8 mouse cellular contexts compared by ENCODE assay signal in the genomic region with DNA sequence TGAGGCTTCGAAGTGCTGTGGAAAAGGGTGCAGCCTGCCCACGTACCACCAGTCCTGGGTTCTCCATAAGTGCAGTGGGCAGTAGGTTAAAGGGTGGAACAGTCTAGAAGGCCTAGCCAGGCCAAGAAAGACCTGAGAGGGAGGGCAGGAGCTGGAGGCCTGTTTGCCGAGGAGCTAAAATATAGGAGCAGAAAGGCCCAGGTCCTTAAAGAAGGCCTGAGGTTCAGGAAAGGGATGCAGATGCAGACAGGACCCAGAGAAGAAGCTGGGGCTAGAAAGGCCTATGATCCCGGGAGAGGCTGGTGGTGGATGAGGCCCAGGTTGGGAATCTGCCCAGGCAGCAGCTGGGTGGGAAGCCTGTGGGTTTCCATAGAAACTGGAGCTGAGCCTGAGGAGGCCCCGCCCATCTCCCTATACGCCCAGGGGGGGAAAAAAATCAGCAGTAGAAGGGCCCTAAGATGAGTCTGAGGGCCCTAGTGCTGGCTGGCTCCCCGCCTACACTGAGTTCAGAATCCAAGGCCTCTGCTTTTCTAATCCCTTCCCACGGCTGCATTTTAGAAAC. TPM values are rescaled to one million over a fixed set of nuclear protein-coding genes. Genes with fewer than 3 reads are reported as not detected.
DNase-seq lines count a peak whose midpoint lies in the region; ATAC-seq and TF ChIP-seq lines count a peak whose summit lies in the region.

Gene Btbd19 (minus strand): TSS at position 378 of the 562 bp plus-strand sequence.

- peak within 1 kb of the TSS; percentile 97 for H3K27ac ChIP-seq in spleen, adult 2 months (ENCODE audit: insufficient read depth, low read length)
- H3K27ac ChIP-seq in forebrain, embryonic 13.5 days: peak within 1 kb of the TSS; percentile 75
- H3K27ac ChIP-seq in heart, embryonic 15.5 days: peak within 1 kb of the TSS; percentile 91
- H3K27ac ChIP-seq in liver, embryonic 11.5 days (ENCODE audit: low read depth, low read length): peak within 1 kb of the TSS; percentile 47

- H3K4me1 ChIP-seq in spleen, adult 2 months (ENCODE audit: control insufficient read depth, insufficient read depth, insufficient read length): peaks cover 41% of the 10 kb centered on the region
- peaks cover 25% of the 10 kb centered on the region for H3K4me1 ChIP-seq in forebrain, embryonic 13.5 days
- peaks cover 26% of the 10 kb centered on the region for H3K4me1 ChIP-seq in heart, embryonic 15.5 days (replicated peaks)
- H3K4me1 ChIP-seq in liver, embryonic 11.5 days (replicated peaks; ENCODE audit: control insufficient read depth, insufficient read depth, low read length): peaks cover 31% of the 10 kb centered on the region

- H3ac ChIP-seq in myocyte (ENCODE audit: control insufficient read depth, insufficient read length): no peak within 1 kb of the TSS

- no peaks in the 10 kb centered on the region for H3K9me3 ChIP-seq in forebrain, embryonic 13.5 days (replicated peaks)
- no peaks in the 10 kb centered on the region for H3K9me3 ChIP-seq in heart, embryonic 15.5 days (replicated peaks)
- H3K9me3 ChIP-seq in liver, embryonic 11.5 days (ENCODE audit: control insufficient read depth, low read length): no peaks in the 10 kb centered on the region

- ATAC-seq in forebrain, embryonic 13.5 days: peak; percentile 51
- peak; percentile 48 for ATAC-seq in heart, embryonic 15.5 days (replicated peaks; ENCODE audit: insufficient number of reproducible peaks, insufficient read depth, low FRiP score, low read depth)
- peak; percentile 9; the same call in 1 of the 2 replicates for ATAC-seq in liver, embryonic 11.5 days (replicated peaks; ENCODE audit: low FRiP score)

- no peaks in the 10 kb centered on the region for H3K27me3 ChIP-seq in spleen, adult 2 months (ENCODE audit: control insufficient read depth, insufficient read depth, low read length)
- 0 out of 2 replicates have a peak, but pooled peaks cover under 1% of the 10 kb centered on the region for H3K27me3 ChIP-seq in forebrain, embryonic 13.5 days
- H3K27me3 ChIP-seq in heart, embryonic 15.5 days: no peaks in the 10 kb centered on the region
- no peaks in the 10 kb centered on the region for H3K27me3 ChIP-seq in liver, embryonic 11.5 days (replicated peaks; ENCODE audit: control insufficient read depth, insufficient read depth, low read length)
- no peaks in the 10 kb centered on the region for H3K27me3 ChIP-seq in myocyte (ENCODE audit: control insufficient read depth, insufficient read depth, insufficient read length)

- peak within 1 kb of the TSS; percentile 39 for H3K4me2 ChIP-seq in forebrain, embryonic 13.5 days
- peak within 1 kb of the TSS; percentile 30 for H3K4me2 ChIP-seq in heart, embryonic 15.5 days
- peak within 1 kb of the TSS; percentile 38 for H3K4me2 ChIP-seq in liver, embryonic 11.5 days
- peak within 1 kb of the TSS; percentile 92 for H3K4me2 ChIP-seq in myocyte (ENCODE audit: low read depth)

- DNase-seq in spleen, adult 2 months (ENCODE audit: low read depth in 1 of 2, low spot score in 2 of 2): no peak
- DNase-seq in spleen, postnatal 14 days (ENCODE audit: low spot score in 2 of 2): no peak
- peak; percentile 89 for DNase-seq in kidney, postnatal 10 days
- DNase-seq in liver, embryonic 11.5 days (ENCODE audit: low spot score): no peak
- DNase-seq in testis, postnatal 10 days (ENCODE audit: low spot score): peak; percentile 84

- TF ChIP-seq POLR2A in spleen, adult 2 months (IDR thresholded peaks at IDR 0.05; ENCODE audit: low read depth, low read length): no peak
- TF ChIP-seq POLR2A in myocyte (IDR thresholded peaks at IDR 0.05; ENCODE audit: insufficient read length, low read depth): no peak

- 40% methylated on average over 8 of the region's 8 CpGs for WGBS in spleen, adult 2 months
- 31% methylated on average over 8 of the region's 8 CpGs for WGBS in forebrain, embryonic 13.5 days
- WGBS in heart, embryonic 15.5 days: 37% methylated on average over 8 of the region's 8 CpGs
- 37% methylated on average over 8 of the region's 8 CpGs for WGBS in liver, embryonic 11.5 days

- no peak for TF ChIP-seq CTCF in spleen, adult 2 months (IDR thresholded peaks at IDR 0.05; ENCODE audit: extremely low read depth, insufficient read depth, insufficient read length, insufficient replicate concordance)

- peak within 1 kb of the TSS; percentile 31 for H3K4me3 ChIP-seq in spleen, adult 2 months (ENCODE audit: extremely low read depth, insufficient read depth, insufficient read length)
- no peak within 1 kb of the TSS for H3K4me3 ChIP-seq in forebrain, embryonic 13.5 days
- H3K4me3 ChIP-seq in heart, embryonic 15.5 days: no peak within 1 kb of the TSS
- H3K4me3 ChIP-seq in liver, embryonic 11.5 days (ENCODE audit: low read depth, low read length): no peak within 1 kb of the TSS
- peak within 1 kb of the TSS; percentile 20 for H3K4me3 ChIP-seq in myocyte

- H3K79me2 ChIP-seq in myocyte (ENCODE audit: control insufficient read depth, insufficient read depth): peaks cover 7% of the 10 kb centered on the region

- H3K9ac ChIP-seq in forebrain, embryonic 13.5 days: peak within 1 kb of the TSS; percentile 55
- no peak within 1 kb of the TSS for H3K9ac ChIP-seq in heart, embryonic 15.5 days
- peak within 1 kb of the TSS; percentile 50 for H3K9ac ChIP-seq in liver, embryonic 11.5 days (ENCODE audit: low read depth, low read length)

- peaks cover 4% of the 10 kb centered on the region; the same call in 1 of the 2 replicates for H3K36me3 ChIP-seq in spleen, adult 2 months (ENCODE audit: control insufficient read depth, insufficient read depth, low read length)
- H3K36me3 ChIP-seq in forebrain, embryonic 13.5 days (ENCODE audit: poor library complexity, severe bottlenecking): peaks cover 23% of the 10 kb centered on the region
- no peaks in the 10 kb centered on the region; the same call in 1 of the 2 replicates for H3K36me3 ChIP-seq in heart, embryonic 15.5 days
- H3K36me3 ChIP-seq in liver, embryonic 11.5 days (ENCODE audit: control insufficient read depth, insufficient read depth, low read length): peaks cover 7% of the 10 kb centered on the region; the same call in 1 of the 2 replicates
- peaks cover 9% of the 10 kb centered on the region for H3K36me3 ChIP-seq in myocyte (ENCODE audit: control insufficient read depth, insufficient read depth)

TF ChIP-seq in myocyte, 11 proteins besides CTCF, POLR2A, EP300 and RAD21:
- TF ChIP-seq MAX (IDR thresholded peaks at IDR 0.05; ENCODE audit: low read depth): no peak
- peak; percentile 26 to 52 (median 33) for TF ChIP-seq MYOG (IDR thresholded peaks at IDR 0.05; ENCODE audit: control insufficient read depth in 1 of 3, insufficient read depth in 1 of 3, insufficient read length in 2 of 3, low read depth in 2 of 3)
- TF ChIP-seq MYOD1 (IDR thresholded peaks at IDR 0.05; ENCODE audit: control insufficient read depth in 1 of 3, insufficient read length in 2 of 3, low read depth in 2 of 3): peak in 2 of 3 experiments; percentile 44 to 46
- TF ChIP-seq POLR2AphosphoS2 (IDR thresholded peaks at IDR 0.05; ENCODE audit: insufficient read length, low read depth): peak; percentile 5

RNA-seq across cellular contexts. Expression of gene Btbd19, which starts in this region (rescaled TPM):
- polyA plus RNA-seq in spleen, adult 2 months (2012; rRNA removed): 15.4 and 17.5 TPM in 2 replicates
- polyA plus RNA-seq in forebrain, embryonic 13.5 days (2015; fragmentation: Nextera tagmentation; extraction: Ambion mirVana): 3.1 and 3.9 TPM in 2 replicates
- polyA plus RNA-seq in heart, embryonic 15.5 days (2015; fragmentation: Nextera tagmentation; extraction: Ambion mirVana): 2.3 and 4.5 TPM in 2 replicates
- polyA plus RNA-seq in liver, embryonic 11.5 days (2014; fragmentation: Nextera tagmentation; extraction: Ambion mirVana): 8.3 and 8.5 TPM in 2 replicates
- 20.2 TPM for polyA plus RNA-seq in myocyte (2012; fragmentation: generic; extraction: Trizol)

Comparison
In these comparisons a context has a peak if more than half of its experiments do, and no peak if none do; other contexts are left out.
1. DNase-seq: peak in kidney, postnatal 10 days (single experiment) and testis, postnatal 10 days (single experiment); none in spleen, adult 2 months (0 of 2), spleen, postnatal 14 days (0 of 2) and liver, embryonic 11.5 days (single experiment).
2. H3K27ac ChIP-seq: peak in every context shown above with its lines; median percentile 97 in spleen, adult 2 months; 91 in heart, embryonic 15.5 days; 75 in forebrain, embryonic 13.5 days; 47 in liver, embryonic 11.5 days.
3. H3K4me3 ChIP-seq: peak in spleen, adult 2 months (single experiment) and myocyte (single experiment); none in forebrain, embryonic 13.5 days (single experiment), heart, embryonic 15.5 days (single experiment) and liver, embryonic 11.5 days (single experiment).
4. H3K4me2 ChIP-seq: peak in every context shown above with its lines; median percentile 92 in myocyte; 39 in forebrain, embryonic 13.5 days; 38 in liver, embryonic 11.5 days; 30 in heart, embryonic 15.5 days.
5. Peak in every context shown above with its lines, with median percentiles within 50 percentile points of each other: ATAC-seq.